22 mouse cellular contexts compared by ENCODE assay signal in genomic region chr4:98408455-98408854, GRCm38 (mm10).
"Had no signal": no experiment of that assay in that cellular context is flagged by ENCODE, and none has a peak within 500 bp of the region (broad histone marks: within the 10 kb centered on the region; RNA-seq: fewer than 3 reads in every experiment).

No protein-coding gene starts in this region.

- H3K36me3 ChIP-seq: liver, embryonic 12.5 days had no signal

- DNase-seq: gastrocnemius, postnatal 14 days; gastrocnemius, postnatal 36 days; heart, adult 18-20 months; heart, postnatal 10 days; kidney, adult 11 months; kidney, adult 2 months; kidney, adult 9 months; kidney, postnatal 14 days; kidney, postnatal 36 days had no signal

- H3K4me1 ChIP-seq: hindbrain, embryonic 13.5 days; hindbrain, embryonic 15.5 days; limb, embryonic 13.5 days; liver, embryonic 12.5 days had no signal

- ATAC-seq: hindbrain, postnatal 0 days; intestine, embryonic 16.5 days; liver, embryonic 12.5 days had no signal

- H3K4me3 ChIP-seq: heart, embryonic 10.5 days; heart, embryonic 12.5 days; hindbrain, embryonic 13.5 days; hindbrain, embryonic 15.5 days; kidney, embryonic 15.5 days; left cerebral cortex, adult 2 months; limb, embryonic 13.5 days; limb, embryonic 15.5 days; liver, embryonic 12.5 days had no signal

- H3K9ac ChIP-seq: heart, embryonic 12.5 days; hindbrain, embryonic 13.5 days; hindbrain, embryonic 15.5 days; kidney, embryonic 15.5 days; limb, embryonic 13.5 days; limb, embryonic 15.5 days; liver, embryonic 12.5 days; liver, embryonic 14.5 days had no signal

- H3K27ac ChIP-seq: heart, embryonic 10.5 days; hindbrain, embryonic 13.5 days; hindbrain, embryonic 15.5 days; hindbrain, postnatal 0 days; kidney, embryonic 15.5 days; kidney, postnatal 0 days; left cerebral cortex, adult 2 months; limb, embryonic 13.5 days; limb, embryonic 15.5 days; liver, embryonic 12.5 days; liver, embryonic 14.5 days had no signal

- H3K9me3 ChIP-seq: heart, embryonic 10.5 days; heart, embryonic 12.5 days; hindbrain, embryonic 13.5 days; hindbrain, embryonic 15.5 days; kidney, embryonic 15.5 days; limb, embryonic 13.5 days; limb, embryonic 15.5 days; liver, embryonic 12.5 days had no signal
